Mouse (Mus musculus) heart, embryonic 11.5 days (tissue): ENCODE results near the gene Mfsd2b. TPM values are rescaled to one million over a fixed set of nuclear protein-coding genes. Genes with fewer than 3 reads are reported as not detected.
"Not testable (repeated sequence)": the region's sequence is repeated elsewhere in the genome, so short reads cannot be mapped to it uniquely, and the experiment has no call there.

Experiments
- ATAC-seq: fragments of 200-750 bp; cut with Nextera tagmentation; replicated peaks from 2 replicates; pipeline ENCODE4 v1.8.0; 2017; ENCODE audit warnings: moderate library complexity; ENCODE audit not compliant: insufficient number of reproducible peaks, low FRiP score, low TSS enrichment
- H3K27ac ChIP-seq: fragments of 300-500 bp; sonication (generic); 2 replicates; pipeline ENCODE4 v1.5.1; 2014; ENCODE audit warnings: mild to moderate bottlenecking, low read depth, low read length
- H3K27me3 ChIP-seq: fragments of 300-500 bp; sonication (generic); 2 replicates; pipeline ENCODE4 v1.6.1; 2014; ENCODE audit warnings: mild to moderate bottlenecking, low read length, mixed read lengths; ENCODE audit not compliant: control insufficient read depth, insufficient read depth
- H3K36me3 ChIP-seq: fragments of 300-500 bp; sonication (generic); 2 replicates; pipeline ENCODE4 v1.6.1; 2014; ENCODE audit warnings: mild to moderate bottlenecking, low read length, moderate library complexity, mixed read lengths; ENCODE audit not compliant: control insufficient read depth, insufficient read depth
- H3K4me1 ChIP-seq: fragments of 300-500 bp; sonication (generic); 2 replicates; pipeline ENCODE4 v1.6.1; 2014; ENCODE audit warnings: low read length; ENCODE audit not compliant: control insufficient read depth, insufficient read depth
- H3K4me2 ChIP-seq: fragments of 300-500 bp; sonication (generic); 2 replicates; pipeline ENCODE4 v1.6.1; 2014; ENCODE audit warnings: mild to moderate bottlenecking, moderate library complexity
- H3K4me3 ChIP-seq: fragments of 300-500 bp; sonication (generic); 2 replicates; pipeline ENCODE4 v1.5.1; 2014; ENCODE audit warnings: low read depth, low read length
- H3K9ac ChIP-seq: fragments of 300-500 bp; sonication (generic); 2 replicates; pipeline ENCODE4 v1.6.1; 2014; ENCODE audit warnings: mild to moderate bottlenecking, low read depth, low read length, moderate library complexity
- H3K9me3 ChIP-seq: fragments of 300-500 bp; sonication (generic); replicated peaks from 2 replicates; pipeline ENCODE4 v1.6.1; 2016; ENCODE audit warnings: low read length; ENCODE audit not compliant: control insufficient read depth
- WGBS: fragments of 180-500 bp; shearing (Covaris S2); extraction: QIAGEN DNeasy Blood & Tissue Kit; methylation state at CpG from one replicate; pipeline ENCODE4 v1.1.7; 2014; ENCODE audit not compliant: insufficient replicate concordance; 5-methylcytosine and 5-hydroxymethylcytosine counted together
- polyA plus RNA-seq: library from polyadenylated mRNA; unstranded; fragments of >200 nt; fragmentation: Nextera tagmentation; extraction: Ambion mirVana; gene quantifications from 2 replicates; pipeline ENCODE4 v1.2.1, GENCODE M21; 2014

The Mfsd2b gene
- 12.7 and 14.8 TPM in 2 replicates for polyA plus RNA-seq

GRCm38 (mm10) chr12:4874161-4874927 is at the start of gene Mfsd2b:
Gene Mfsd2b (minus strand): TSS chr12:4874359.
- peak within 1 kb of the TSS; percentile 79 for H3K4me2 ChIP-seq
- no peaks in the 10 kb centered on the region for H3K27me3 ChIP-seq
- peaks cover 21% of the 10 kb centered on the region; the same call in 1 of the 2 replicates for H3K4me1 ChIP-seq
- H3K9me3 ChIP-seq: no peaks in the 10 kb centered on the region
- ATAC-seq: peak; percentile 89
- H3K27ac ChIP-seq: peak within 1 kb of the TSS; percentile 84
- 4% methylated on average over 24 of the region's 24 CpGs for WGBS
- H3K9ac ChIP-seq: peak within 1 kb of the TSS; percentile 72
- peaks cover 2% of the 10 kb centered on the region; the same call in 1 of the 2 replicates for H3K36me3 ChIP-seq
- peak within 1 kb of the TSS; percentile 42 for H3K4me3 ChIP-seq

- under 1% methylated on average over 48 of the region's 48 CpGs for WGBS
- Histone ChIP-seq H3K4me1 (peaks cover 5% of the 10 kb centered on the region; the same call in 1 of the 2 replicates), H3K4me2 (peak overlapping the region; percentile 81), H3K9me3 (no peaks in the 10 kb centered on the region), H3K9ac (peak overlapping the region; percentile 100), H3K36me3 (no peaks in the 10 kb centered on the region), H3K4me3 (peak overlapping the region; percentile 94), H3K27ac (peak overlapping the region; percentile 95), H3K27me3 (no peaks in the 10 kb centered on the region)
- ATAC-seq: peak; percentile 52
Observed at GRCm38 (mm10) chr12:4917805-4918591, 43.8 kb upstream of the Mfsd2b start.

GRCm38 (mm10) chr12:4916994-4917804 is 43.0 kb upstream of the Mfsd2b start, which contains the start of gene Atad2b:
Gene Atad2b (plus strand): TSS chr12:4917353.
- under 1% methylated on average over 83 of the region's 89 CpGs for WGBS
- Histone ChIP-seq H3K4me2 (peak within 1 kb of the TSS; percentile 81), H3K27ac (peak within 1 kb of the TSS; percentile 95), H3K9me3 (no peaks in the 10 kb centered on the region), H3K4me3 (peak within 1 kb of the TSS; percentile 94), H3K36me3 (no peaks in the 10 kb centered on the region), H3K4me1 (peaks cover 5% of the 10 kb centered on the region; the same call in 1 of the 2 replicates), H3K27me3 (no peaks in the 10 kb centered on the region), H3K9ac (peak within 1 kb of the TSS; percentile 100)
- peak; percentile 98 for ATAC-seq

- 75% methylated on average over 3 of the region's 3 CpGs for WGBS
- H3K4me1 ChIP-seq: peaks cover 5% of the 10 kb centered on the region; the same call in 1 of the 2 replicates
- no peak overlapping the region for H3K9ac ChIP-seq
- ATAC-seq: no peak
- no peaks in the 10 kb centered on the region for H3K9me3 ChIP-seq
- no peaks in the 10 kb centered on the region for H3K36me3 ChIP-seq
- H3K27ac ChIP-seq: no peak overlapping the region
- H3K4me2 ChIP-seq: no peak overlapping the region
- no peaks in the 10 kb centered on the region for H3K27me3 ChIP-seq
- no peak overlapping the region for H3K4me3 ChIP-seq
Observed at GRCm38 (mm10) chr12:4914944-4915343, 40.8 kb upstream of the Mfsd2b start.

GRCm38 (mm10) chr12:4914441-4914840 is 40.3 kb upstream of the Mfsd2b start:
- no peak for ATAC-seq
- H3K4me2 ChIP-seq: no peak overlapping the region

GRCm38 (mm10) chr12:4911716-4912115 is 37.6 kb upstream of the Mfsd2b start:
- no peak for ATAC-seq
- no peaks in the 10 kb centered on the region for H3K36me3 ChIP-seq
- WGBS: 53% methylated on average over 4 of the region's 4 CpGs
- H3K9me3 ChIP-seq: no peaks in the 10 kb centered on the region
- no peaks in the 10 kb centered on the region for H3K4me1 ChIP-seq
- no peak overlapping the region for H3K4me3 ChIP-seq
- no peak overlapping the region for H3K4me2 ChIP-seq
- no peak overlapping the region for H3K9ac ChIP-seq
- H3K27ac ChIP-seq: no peak overlapping the region
- no peaks in the 10 kb centered on the region for H3K27me3 ChIP-seq

More at GRCm38 (mm10) chr12:4914441-4914840, 40.3 kb upstream of the Mfsd2b start:
- Histone ChIP-seq H3K27me3 (no peaks in the 10 kb centered on the region), H3K9me3 (no peaks in the 10 kb centered on the region), H3K27ac (no peak overlapping the region), H3K9ac (no peak overlapping the region), H3K4me1 (peaks cover 5% of the 10 kb centered on the region; the same call in 1 of the 2 replicates), H3K4me3 (no peak overlapping the region), H3K36me3 (no peaks in the 10 kb centered on the region)
- WGBS: 65% methylated on average over 3 of the region's 3 CpGs

- not testable (repeated sequence) for H3K36me3 ChIP-seq
Observed at GRCm38 (mm10) chr12:4910496-4910895, 36.3 kb upstream of the Mfsd2b start.

GRCm38 (mm10) chr12:4908391-4908790 is 34.2 kb upstream of the Mfsd2b start:
- H3K36me3 ChIP-seq: no peaks in the 10 kb centered on the region
- H3K4me1 ChIP-seq: no peaks in the 10 kb centered on the region
- no peak for ATAC-seq
- no peak overlapping the region for H3K4me3 ChIP-seq
- H3K9ac ChIP-seq: no peak overlapping the region
- no peak overlapping the region for H3K4me2 ChIP-seq
- no peaks in the 10 kb centered on the region for H3K27me3 ChIP-seq
- 94% methylated on average over 7 of the region's 7 CpGs for WGBS
- no peak overlapping the region for H3K27ac ChIP-seq
- H3K9me3 ChIP-seq: no peaks in the 10 kb centered on the region

More at GRCm38 (mm10) chr12:4910496-4910895, 36.3 kb upstream of the Mfsd2b start:
- H3K9me3 ChIP-seq, ATAC-seq, H3K4me3 ChIP-seq, H3K27ac ChIP-seq, H3K9ac ChIP-seq, H3K4me1 ChIP-seq, H3K27me3 ChIP-seq, H3K4me2 ChIP-seq: not testable (repeated sequence)
- WGBS: 93% methylated on average over 1 of the region's 1 CpGs
